Mouse (Mus musculus): ENCODE measurements around the gene Supt5.

DNA sequence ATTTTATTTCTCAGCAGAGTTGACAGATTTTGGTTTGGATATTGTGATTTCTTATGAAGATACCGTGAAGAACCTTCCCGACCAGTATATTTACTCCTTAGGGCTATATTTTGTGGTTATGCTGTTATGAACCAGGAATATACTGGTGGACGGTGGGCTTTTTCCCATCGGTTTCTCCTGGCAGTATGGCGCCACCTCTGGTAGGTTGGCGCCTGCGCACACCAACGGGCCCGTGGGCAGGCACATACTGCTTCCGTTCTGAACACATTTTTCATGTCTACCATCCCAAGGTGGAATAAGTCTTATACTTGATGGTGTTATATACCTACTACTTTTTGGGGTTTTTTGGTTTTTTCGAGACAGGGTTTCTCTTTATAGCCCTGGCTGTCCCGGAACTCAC lies 69.2 kb downstream of the Supt5 start:
- TF ChIP-seq POLR2A (IDR thresholded peaks at IDR 0.05; ENCODE audit: low read depth, low read length): no peak
- no peak for TF ChIP-seq ZMIZ1 (IDR thresholded peaks at IDR 0.05; ENCODE audit: low read depth, low read length)
- TF ChIP-seq ELF1 (IDR thresholded peaks at IDR 0.05; ENCODE audit: low read depth, low read length): no peak
